Mouse (Mus musculus) sigmoid colon, adult 10 weeks (tissue): ENCODE measurements around the gene Gm3099. TPM values are rescaled to one million over a fixed set of nuclear protein-coding genes. Genes with fewer than 3 reads are reported as not detected.

Experiments
- polyA plus RNA-seq: library from polyadenylated mRNA; stranded (reverse); fragments of 350-450 nt; fragmentation: Illumina TruSeq; extraction: RNeasy Lipid Tissue Mini Kit (QIAGEN cat#74804); gene quantifications from one replicate; pipeline ENCODE4 v1.2.3, GENCODE M21; 2014; ENCODE audit warnings: low read depth, low replicate concordance

Gene Gm3099
- polyA plus RNA-seq = not detected

DNA sequence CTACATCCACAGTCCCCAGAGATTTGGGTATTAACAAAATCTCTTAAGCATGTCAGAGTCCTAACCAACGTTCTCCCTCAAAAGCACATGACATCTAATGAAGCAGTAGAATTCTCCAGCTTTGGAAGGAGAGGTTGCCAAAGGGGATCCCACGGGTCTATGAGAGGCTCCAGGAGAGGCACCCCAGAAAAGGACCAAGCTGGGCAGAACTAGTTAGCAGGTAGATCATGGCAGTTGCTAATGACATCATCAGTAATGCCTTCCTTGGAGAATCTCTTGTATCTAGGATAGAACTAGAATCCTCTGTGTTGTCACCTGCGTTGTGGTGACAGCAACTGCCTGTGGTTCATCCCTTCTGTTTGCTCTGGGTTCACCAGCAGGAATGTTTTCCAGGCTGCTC lies at the start of gene Gm3099:
Gm3099 (plus strand) TSS at position 301 of the 400 bp plus-strand sequence.

DNA sequence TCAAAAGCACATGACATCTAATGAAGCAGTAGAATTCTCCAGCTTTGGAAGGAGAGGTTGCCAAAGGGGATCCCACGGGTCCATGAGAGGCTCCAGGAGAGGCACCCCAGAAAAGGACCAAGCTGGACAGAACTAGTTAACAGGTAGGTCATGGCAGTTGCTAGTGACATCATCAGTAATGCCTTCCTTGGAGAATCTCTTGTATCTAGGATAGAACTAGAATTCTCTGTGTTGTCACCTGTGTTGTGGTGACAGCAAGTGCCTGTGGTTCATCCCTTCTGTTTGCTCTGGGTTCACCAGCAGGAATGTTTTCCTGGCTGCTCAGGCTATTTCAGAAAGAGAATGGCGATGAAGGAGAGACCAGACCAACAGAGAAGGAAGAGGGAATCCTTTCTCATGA lies 34.9 kb upstream of the Gm3099 start, which contains the start of gene Gm3095:
Gm3095 (plus strand) TSS at position 301 of the 400 bp plus-strand sequence.

DNA sequence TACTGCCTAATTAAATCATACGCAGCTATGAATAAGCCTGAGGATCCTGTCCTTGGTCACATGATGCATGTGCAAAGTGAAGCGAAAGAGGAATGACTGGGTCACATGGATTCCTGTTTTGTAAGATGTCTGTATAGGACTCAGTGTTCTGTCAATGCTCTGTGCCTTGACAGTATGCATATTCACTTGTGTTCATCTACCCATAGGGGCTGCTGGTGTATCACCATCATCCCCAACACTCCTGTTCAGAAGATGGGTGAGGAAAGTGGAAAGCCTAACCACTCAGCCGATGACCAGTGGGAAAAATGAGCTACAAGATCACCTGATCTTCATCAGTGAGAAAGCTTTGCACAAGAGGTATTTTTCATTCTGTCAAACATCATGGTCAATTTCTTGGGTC lies 25.4 kb downstream of the Gm3099 start, which contains the start of gene Gm5796:
Gm5796 (plus strand) TSS at position 301 of the 400 bp plus-strand sequence.

Other genes starting within 250 kb of the Gm3099 start
- gene Gm3002, start 188.3 kb upstream of the Gm3099 start, polyA plus RNA-seq = not detected
- gene Gm3033, start 152.1 kb upstream of the Gm3099 start, polyA plus RNA-seq = not detected
- not detected for gene Gm2916, start 114.2 kb upstream of the Gm3099 start, polyA plus RNA-seq
- not detected for gene Gm3029, start 66.6 kb upstream of the Gm3099 start, polyA plus RNA-seq
- not detected for gene Gm3095, start 34.8 kb upstream of the Gm3099 start, polyA plus RNA-seq
- gene Gm5796, start 25.5 kb downstream of the Gm3099 start, polyA plus RNA-seq = not detected
- not detected for gene Gm3115, start 85.7 kb downstream of the Gm3099 start, polyA plus RNA-seq
- not detected for gene Gm8108, start 112.1 kb downstream of the Gm3099 start, polyA plus RNA-seq
- gene Gm3127, start 166.6 kb downstream of the Gm3099 start, polyA plus RNA-seq = not detected
- 0.22 TPM for gene Gm2974, start 184.2 kb downstream of the Gm3099 start, polyA plus RNA-seq